Comparison of ENCODE assay signal across 8 mouse cellular contexts in genomic region chr9:110654726-110655650, GRCm38 (mm10). TPM values are rescaled to one million over a fixed set of nuclear protein-coding genes. Genes with fewer than 3 reads are reported as not detected.
DNase-seq lines count a peak whose midpoint lies in the region; ATAC-seq and TF ChIP-seq lines count a peak whose summit lies in the region.

No protein-coding gene starts in this region.

- H3K4me2 ChIP-seq in kidney, postnatal 0 days (ENCODE audit: low read length) = peak overlapping the region; percentile 90
- H3K4me2 ChIP-seq in intestine, embryonic 16.5 days (ENCODE audit: low read depth, low read length) = peak overlapping the region; percentile 95
- peak overlapping the region; percentile 97 for H3K4me2 ChIP-seq in myocyte (ENCODE audit: low read depth)

- peak overlapping the region; percentile 60; the same call in 1 of the 2 replicates for H3K9ac ChIP-seq in kidney, postnatal 0 days (ENCODE audit: low read depth, low read length)
- H3K9ac ChIP-seq in intestine, embryonic 16.5 days (ENCODE audit: low read depth, low read length) = peak overlapping the region; percentile 80

- H3ac ChIP-seq in myocyte (ENCODE audit: control insufficient read depth, insufficient read length) = peak overlapping the region; percentile 43

- H3K4me1 ChIP-seq in kidney, postnatal 0 days (replicated peaks; ENCODE audit: insufficient read depth, low read length) = peaks cover 17% of the 10 kb centered on the region
- peaks cover 62% of the 10 kb centered on the region for H3K4me1 ChIP-seq in forebrain, embryonic 10.5 days
- peaks cover 37% of the 10 kb centered on the region for H3K4me1 ChIP-seq in intestine, embryonic 16.5 days (ENCODE audit: control insufficient read depth, insufficient read depth, low read length)
- peaks cover 49% of the 10 kb centered on the region for H3K4me1 ChIP-seq in thymus, adult 2 months (replicated peaks; ENCODE audit: control insufficient read depth, insufficient read depth, low read length)

- no peak for TF ChIP-seq CTCF in kidney, postnatal 0 days (IDR thresholded peaks at IDR 0.05; ENCODE audit: low read depth)
- TF ChIP-seq CTCF in thymus, adult 2 months (IDR thresholded peaks at IDR 0.05; ENCODE audit: borderline replicate concordance, control insufficient read depth, extremely low read depth, insufficient read depth, low read length, poor library complexity) = no peak

- H3K79me2 ChIP-seq in myocyte (ENCODE audit: control insufficient read depth, insufficient read depth) = peaks cover 31% of the 10 kb centered on the region

- no peak for TF ChIP-seq POLR2A in myocyte (IDR thresholded peaks at IDR 0.05; ENCODE audit: insufficient read length, low read depth)
- TF ChIP-seq POLR2A in thymus, adult 2 months (IDR thresholded peaks at IDR 0.05; ENCODE audit: control insufficient read depth, extremely low read depth, insufficient read depth, low read length, poor library complexity) = no peak

- no peak for ATAC-seq in kidney, postnatal 0 days (replicated peaks; ENCODE audit: low FRiP score, low read depth)
- ATAC-seq in intestine, embryonic 16.5 days = no peak

- H3K36me3 ChIP-seq in kidney, postnatal 0 days (ENCODE audit: insufficient read depth, low read length) = 0 out of 2 replicates have a peak, but pooled peaks cover 8% of the 10 kb centered on the region
- peaks cover 17% of the 10 kb centered on the region for H3K36me3 ChIP-seq in forebrain, embryonic 10.5 days (replicated peaks)
- no peaks in the 10 kb centered on the region for H3K36me3 ChIP-seq in intestine, embryonic 16.5 days (ENCODE audit: control insufficient read depth, insufficient read depth, low read length)
- H3K36me3 ChIP-seq in myocyte (ENCODE audit: control insufficient read depth, insufficient read depth) = no peaks in the 10 kb centered on the region
- H3K36me3 ChIP-seq in thymus, adult 2 months (ENCODE audit: control insufficient read depth, insufficient read depth, low read length) = no peaks in the 10 kb centered on the region

- no peaks in the 10 kb centered on the region for H3K27me3 ChIP-seq in kidney, postnatal 0 days (ENCODE audit: insufficient read depth, low read length)
- H3K27me3 ChIP-seq in forebrain, embryonic 10.5 days (ENCODE audit: poor library complexity, severe bottlenecking) = peaks cover 35% of the 10 kb centered on the region
- H3K27me3 ChIP-seq in intestine, embryonic 16.5 days (replicated peaks; ENCODE audit: control insufficient read depth, insufficient read depth, low read length) = 0 out of 2 replicates have a peak, but pooled peaks cover 7% of the 10 kb centered on the region
- H3K27me3 ChIP-seq in myocyte (ENCODE audit: control insufficient read depth, insufficient read depth, insufficient read length) = no peaks in the 10 kb centered on the region
- no peaks in the 10 kb centered on the region for H3K27me3 ChIP-seq in thymus, adult 2 months (ENCODE audit: control insufficient read depth, insufficient read depth, low read length)

- WGBS in kidney, postnatal 0 days = 80% methylated on average over 19 of the region's 19 CpGs
- 80% methylated on average over 19 of the region's 19 CpGs for WGBS in forebrain, embryonic 10.5 days
- 80% methylated on average over 19 of the region's 19 CpGs for WGBS in intestine, embryonic 16.5 days
- 90% methylated on average over 19 of the region's 19 CpGs for WGBS in thymus, adult 2 months

- peak overlapping the region; percentile 63; the same call in 1 of the 2 replicates for H3K4me3 ChIP-seq in kidney, postnatal 0 days (replicated peaks; ENCODE audit: low read depth, low read length)
- peak overlapping the region; percentile 85 for H3K4me3 ChIP-seq in forebrain, embryonic 10.5 days
- peak overlapping the region; percentile 77 for H3K4me3 ChIP-seq in intestine, embryonic 16.5 days (ENCODE audit: low read length)
- peak overlapping the region; percentile 86 for H3K4me3 ChIP-seq in myocyte
- no peak overlapping the region for H3K4me3 ChIP-seq in thymus, adult 2 months (ENCODE audit: control insufficient read depth, insufficient read depth, low read length)

- no peak for DNase-seq in kidney, postnatal 0 days (ENCODE audit: low spot score)
- DNase-seq in kidney, adult 8-10 months = no peak
- DNase-seq in forebrain, embryonic 10.5 days (ENCODE audit: extremely low spot score, low spot score) = no peak
- DNase-seq in left cerebral cortex, adult 8-10 months (ENCODE audit: low spot score in 2 of 2) = no peak
- no peak for DNase-seq in adrenal gland, adult 18-20 months (ENCODE audit: low spot score in 2 of 2)
- DNase-seq in thymus, adult 2 months = no peak

- peak overlapping the region; percentile 79 for H3K27ac ChIP-seq in kidney, postnatal 0 days
- peak overlapping the region; percentile 97 for H3K27ac ChIP-seq in forebrain, embryonic 10.5 days
- H3K27ac ChIP-seq in intestine, embryonic 16.5 days (ENCODE audit: low read length) = peak overlapping the region; percentile 60
- no peak overlapping the region for H3K27ac ChIP-seq in thymus, adult 2 months (ENCODE audit: control insufficient read depth, insufficient read depth, low read length)

- H3K9me3 ChIP-seq in kidney, postnatal 0 days (replicated peaks; ENCODE audit: low read length) = no peaks in the 10 kb centered on the region
- H3K9me3 ChIP-seq in forebrain, embryonic 10.5 days = no peaks in the 10 kb centered on the region
- H3K9me3 ChIP-seq in intestine, embryonic 16.5 days (ENCODE audit: control insufficient read depth, low read length) = no peaks in the 10 kb centered on the region

TF ChIP-seq in myocyte, 11 proteins besides CTCF, POLR2A, EP300 and RAD21:
- no peak for TF ChIP-seq CEBPB (IDR thresholded peaks at IDR 0.05; ENCODE audit: insufficient read depth, poor library complexity, severe bottlenecking)
- peak in 1 of 3 experiments; percentile 74 for TF ChIP-seq MYOD1 (IDR thresholded peaks at IDR 0.05; ENCODE audit: control insufficient read depth in 1 of 3, insufficient read length in 2 of 3, low read depth in 2 of 3)

RNA-seq across cellular contexts. Expression of gene Nbeal2, which starts 1.0 kb away (rescaled TPM):
- polyA plus RNA-seq in kidney, postnatal 0 days (2015; fragmentation: Nextera tagmentation; extraction: Ambion mirVana) = 2.9 and 3.9 TPM in 2 replicates
- polyA plus RNA-seq in forebrain, embryonic 10.5 days (2016; fragmentation: Nextera tagmentation; extraction: Ambion mirVana) = 1.4 and 2.0 TPM in 2 replicates
- 4.0 and 4.2 TPM in 2 replicates for polyA plus RNA-seq in intestine, embryonic 16.5 days (2015; fragmentation: Nextera tagmentation; extraction: Ambion mirVana)
- 3.3 TPM for polyA plus RNA-seq in myocyte (2012; fragmentation: generic; extraction: Trizol)
- 10 to 100 TPM; 11.9 to 14.6 (median 12.6) TPM for total RNA-seq in left cerebral cortex, adult 8-10 months (2022)
- total RNA-seq in adrenal gland, adult 18-20 months (2021) = 1 to 10 TPM; 8.5 to 9.8 TPM
- 297 and 301 TPM in 2 replicates for polyA plus RNA-seq in thymus, adult 2 months (2012; rRNA removed)

RNA-seq across cellular contexts. Expression of gene Ccdc12, which starts 1.3 kb away (rescaled TPM):
- polyA plus RNA-seq in kidney, postnatal 0 days (2015; fragmentation: Nextera tagmentation; extraction: Ambion mirVana) = 153 and 154 TPM in 2 replicates
- polyA plus RNA-seq in forebrain, embryonic 10.5 days (2016; fragmentation: Nextera tagmentation; extraction: Ambion mirVana) = 178 and 183 TPM in 2 replicates
- polyA plus RNA-seq in intestine, embryonic 16.5 days (2015; fragmentation: Nextera tagmentation; extraction: Ambion mirVana) = 168 and 188 TPM in 2 replicates
- polyA plus RNA-seq in myocyte (2012; fragmentation: generic; extraction: Trizol) = 59.2 TPM
- total RNA-seq in left cerebral cortex, adult 8-10 months (2022) = 10 to 100 TPM; 69.7 to 73.5 (median 72.6) TPM
- total RNA-seq in adrenal gland, adult 18-20 months (2021) = 10 to 100 TPM; 49.6 to 52.2 TPM
- 105 and 152 TPM in 2 replicates for polyA plus RNA-seq in thymus, adult 2 months (2012; rRNA removed)

RNA-seq across cellular contexts. Expression of gene Nradd, which starts 30.7 kb away (rescaled TPM):
- polyA plus RNA-seq in kidney, postnatal 0 days (2015; fragmentation: Nextera tagmentation; extraction: Ambion mirVana) = 42.3 and 45.7 TPM in 2 replicates
- polyA plus RNA-seq in forebrain, embryonic 10.5 days (2016; fragmentation: Nextera tagmentation; extraction: Ambion mirVana) = 36.3 and 36.4 TPM in 2 replicates
- polyA plus RNA-seq in intestine, embryonic 16.5 days (2015; fragmentation: Nextera tagmentation; extraction: Ambion mirVana) = 25.7 and 28.4 TPM in 2 replicates
- 66.9 TPM for polyA plus RNA-seq in myocyte (2012; fragmentation: generic; extraction: Trizol)
- 1 to 10 TPM; 1.4 to 2.9 (median 2.6) TPM for total RNA-seq in left cerebral cortex, adult 8-10 months (2022)
- 10 to 100 TPM; 11.0 to 14.0 TPM for total RNA-seq in adrenal gland, adult 18-20 months (2021)
- polyA plus RNA-seq in thymus, adult 2 months (2012; rRNA removed) = 9.2 and 13.2 TPM in 2 replicates

Comparison
In these comparisons a context has a peak if more than half of its experiments do, and no peak if none do; other contexts are left out.
1. RNA of gene Nbeal2, which starts 1.0 kb away (polyA plus RNA-seq): 297 to 301 TPM in thymus, adult 2 months; 4.0 to 4.2 TPM in intestine, embryonic 16.5 days, 3.3 TPM in myocyte (single experiment), 2.9 to 3.9 TPM in kidney, postnatal 0 days and 1.4 to 2.0 TPM in forebrain, embryonic 10.5 days; every median in the first group is over 10 times any median in the second.
2. Peak in every context shown above with its lines, with median percentiles within 50 percentile points of each other: H3K4me2 ChIP-seq.